Mouse (Mus musculus) brain, embryonic 14.5 days (tissue): ENCODE measurements at regions not wholly inside any gene's neighbourhood (a gene's known extent, or its start where the extent isn't known, plus 50 kb on each side); places are given as distances from the start of the nearest gene placed in this dataset.

Experiments
- CTCF ChIP-seq: fragments of 200-500 bp; IDR thresholded peaks from 2 replicates; pipeline ENCODE4 v1.5.1; 2012; ENCODE audit warnings: inconsistent platforms, mild to moderate bottlenecking, moderate library complexity, borderline replicate concordance; ENCODE audit not compliant: insufficient read depth, insufficient read length; ENCODE audit errors: extremely low read depth
- POLR2A ChIP-seq: fragments of 200-500 bp; IDR thresholded peaks from 2 replicates; pipeline ENCODE4 v1.6.1; 2012; ENCODE audit warnings: mild to moderate bottlenecking, inconsistent platforms, borderline replicate concordance; ENCODE audit not compliant: poor library complexity, insufficient read depth, insufficient read length, severe bottlenecking; ENCODE audit errors: extremely low read depth

- TF ChIP-seq CTCF (0 out of 2 replicates have a peak, but pooled peaks have one; percentile 10), POLR2A (no peak)
Observed at GRCm38 (mm10) chrX:12919576-12919975, 151.7 kb upstream of the Usp9x start.
